Mouse (Mus musculus) heart, embryonic 12.5 days (tissue): ENCODE data around the gene Naa25. TPM values are rescaled to one million over a fixed set of nuclear protein-coding genes. Genes with fewer than 3 reads are reported as not detected.

ENCODE experiments used
- ATAC-seq: fragments of 200-750 bp; cut with Nextera tagmentation; 2 replicates; pipeline ENCODE4 v1.8.0; 2017; ENCODE audit warnings: moderate TSS enrichment, moderate library complexity; ENCODE audit not compliant: insufficient number of reproducible peaks, low FRiP score
- H3K27ac ChIP-seq: fragments of 300-500 bp; sonication (generic); 2 replicates; pipeline ENCODE4 v1.5.1; 2016; ENCODE audit warnings: mild to moderate bottlenecking, moderate library complexity; ENCODE audit not compliant: poor library complexity, severe bottlenecking
- H3K27me3 ChIP-seq: fragments of 300-500 bp; sonication (generic); replicated peaks from 2 replicates; pipeline ENCODE4 v1.6.1; 2016; ENCODE audit warnings: mild to moderate bottlenecking, moderate library complexity
- H3K36me3 ChIP-seq: fragments of 300-500 bp; sonication (generic); 2 replicates; pipeline ENCODE4 v1.6.1; 2016; ENCODE audit warnings: mild to moderate bottlenecking, moderate library complexity
- H3K4me1 ChIP-seq: fragments of 300-500 bp; sonication (generic); replicated peaks from 2 replicates; pipeline ENCODE4 v1.6.1; 2016; ENCODE audit warnings: mild to moderate bottlenecking
- H3K4me2 ChIP-seq: fragments of 300-500 bp; sonication (generic); 2 replicates; pipeline ENCODE4 v1.6.1; 2016; ENCODE audit warnings: mild to moderate bottlenecking, moderate library complexity
- H3K4me3 ChIP-seq: fragments of 300-500 bp; sonication (generic); 2 replicates; pipeline ENCODE4 v1.5.1; 2016; ENCODE audit warnings: mild to moderate bottlenecking
- H3K9ac ChIP-seq: fragments of 300-500 bp; sonication (generic); 2 replicates; pipeline ENCODE4 v1.6.1; 2016; ENCODE audit warnings: mild to moderate bottlenecking, moderate library complexity
- H3K9me3 ChIP-seq: fragments of 300-500 bp; sonication (generic); replicated peaks from 2 replicates; pipeline ENCODE4 v1.6.1; 2016; ENCODE audit warnings: mild to moderate bottlenecking, moderate library complexity
- WGBS: fragments of 180-500 bp; shearing (Covaris S2); methylation state at CpG from one replicate; pipeline ENCODE4 v1.1.7; 2016; 5-methylcytosine and 5-hydroxymethylcytosine counted together
- polyA plus RNA-seq: library from polyadenylated mRNA; unstranded; fragments of >200 nt; fragmentation: Nextera tagmentation; extraction: Ambion mirVana; gene quantifications from 2 replicates; pipeline ENCODE4 v1.2.1, GENCODE M21; 2016

The Naa25 gene
- polyA plus RNA-seq, 1 experiment from 2014 or later: 37.5 TPM

- Histone ChIP-seq H3K9me3 (no peaks in the 10 kb centered on the region; the same call in 1 of the 2 replicates), H3K4me2 (peak overlapping the region; percentile 73), H3K36me3 (peaks cover 12% of the 10 kb centered on the region; the same call in 1 of the 2 replicates), H3K4me1 (peaks cover 33% of the 10 kb centered on the region), H3K27ac (peak overlapping the region; percentile 97), H3K9ac (peak overlapping the region; percentile 29), H3K27me3 (no peaks in the 10 kb centered on the region), H3K4me3 (no peak overlapping the region)
- WGBS: 78% methylated on average over 13 of the region's 13 CpGs
- ATAC-seq: no peak
Measured at GRCm38 (mm10) chr5:121453743-121454502, 56.2 kb downstream of the Naa25 start.

- WGBS: 79% methylated on average over 3 of the region's 3 CpGs
- Histone ChIP-seq H3K4me2 (peak overlapping the region; percentile 73), H3K27ac (peak overlapping the region; percentile 97), H3K27me3 (no peaks in the 10 kb centered on the region), H3K36me3 (peaks cover 7% of the 10 kb centered on the region; the same call in 1 of the 2 replicates), H3K4me1 (peaks cover 33% of the 10 kb centered on the region), H3K9ac (peak overlapping the region; percentile 29; the same call in 1 of the 2 replicates), H3K9me3 (no peaks in the 10 kb centered on the region; the same call in 1 of the 2 replicates), H3K4me3 (no peak overlapping the region)
- ATAC-seq: no peak
Measured at GRCm38 (mm10) chr5:121454503-121454782, 56.7 kb downstream of the Naa25 start.

- H3K27me3 ChIP-seq: no peaks in the 10 kb centered on the region
Measured at GRCm38 (mm10) chr5:121455510-121456265, 58.0 kb downstream of the Naa25 start.

GRCm38 (mm10) chr5:121461339-121462170 is 63.8 kb downstream of the Naa25 start:
- H3K4me1 ChIP-seq: peaks cover 24% of the 10 kb centered on the region
- H3K27me3 ChIP-seq: no peaks in the 10 kb centered on the region
- no peak for ATAC-seq
- no peaks in the 10 kb centered on the region; the same call in 1 of the 2 replicates for H3K9me3 ChIP-seq
- H3K36me3 ChIP-seq: no peaks in the 10 kb centered on the region
- H3K27ac ChIP-seq: no peak overlapping the region; the same call in 1 of the 2 replicates
- WGBS: 32% methylated on average over 4 of the region's 4 CpGs
- no peak overlapping the region for H3K4me2 ChIP-seq
- H3K4me3 ChIP-seq: no peak overlapping the region
- H3K9ac ChIP-seq: no peak overlapping the region

More at GRCm38 (mm10) chr5:121455510-121456265, 58.0 kb downstream of the Naa25 start:
- no peak for ATAC-seq
- no peaks in the 10 kb centered on the region for H3K36me3 ChIP-seq
- no peaks in the 10 kb centered on the region; the same call in 1 of the 2 replicates for H3K9me3 ChIP-seq
- no peak overlapping the region for H3K27ac ChIP-seq
- H3K4me2 ChIP-seq: no peak overlapping the region
- WGBS: 65% methylated on average over 9 of the region's 9 CpGs
- no peak overlapping the region for H3K9ac ChIP-seq
- H3K4me1 ChIP-seq: peaks cover 30% of the 10 kb centered on the region
- H3K4me3 ChIP-seq: no peak overlapping the region

- no peak overlapping the region; the same call in 1 of the 2 replicates for H3K27ac ChIP-seq
- no peak overlapping the region for H3K9ac ChIP-seq
- 16% methylated on average over 1 of the region's 1 CpGs for WGBS
Measured at GRCm38 (mm10) chr5:121462171-121462502, 64.4 kb downstream of the Naa25 start.

GRCm38 (mm10) chr5:121462967-121463366 is 65.2 kb downstream of the Naa25 start:
- H3K4me2 ChIP-seq: no peak overlapping the region
- H3K4me1 ChIP-seq: peaks cover 24% of the 10 kb centered on the region
- no peak overlapping the region for H3K4me3 ChIP-seq
- H3K27me3 ChIP-seq: no peaks in the 10 kb centered on the region
- H3K27ac ChIP-seq: no peak overlapping the region
- no peaks in the 10 kb centered on the region for H3K36me3 ChIP-seq
- no peak overlapping the region for H3K9ac ChIP-seq
- WGBS: 66% methylated on average over 5 of the region's 5 CpGs
- no peak for ATAC-seq
- no peaks in the 10 kb centered on the region; the same call in 1 of the 2 replicates for H3K9me3 ChIP-seq

More at GRCm38 (mm10) chr5:121462171-121462502, 64.4 kb downstream of the Naa25 start:
- Histone ChIP-seq H3K4me3 (no peak overlapping the region), H3K4me2 (no peak overlapping the region), H3K9me3 (no peaks in the 10 kb centered on the region; the same call in 1 of the 2 replicates), H3K4me1 (peaks cover 24% of the 10 kb centered on the region), H3K27me3 (no peaks in the 10 kb centered on the region), H3K36me3 (no peaks in the 10 kb centered on the region)
- ATAC-seq: no peak

- no peak for ATAC-seq
- Histone ChIP-seq H3K9ac (no peak overlapping the region), H3K4me1 (peaks cover 24% of the 10 kb centered on the region), H3K27ac (no peak overlapping the region; the same call in 1 of the 2 replicates), H3K27me3 (no peaks in the 10 kb centered on the region), H3K36me3 (no peaks in the 10 kb centered on the region), H3K4me3 (no peak overlapping the region), H3K9me3 (no peaks in the 10 kb centered on the region), H3K4me2 (no peak overlapping the region)
- WGBS: 66% methylated on average over 5 of the region's 5 CpGs
Measured at GRCm38 (mm10) chr5:121463601-121464250, 66.0 kb downstream of the Naa25 start.

GRCm38 (mm10) chr5:121469566-121469965 is 71.8 kb downstream of the Naa25 start:
- ATAC-seq: no peak
- Histone ChIP-seq H3K4me3 (no peak overlapping the region), H3K27me3 (no peaks in the 10 kb centered on the region), H3K4me1 (no peaks in the 10 kb centered on the region), H3K9me3 (no peaks in the 10 kb centered on the region), H3K27ac (no peak overlapping the region), H3K36me3 (no peaks in the 10 kb centered on the region), H3K9ac (no peak overlapping the region), H3K4me2 (no peak overlapping the region)
- WGBS: 18% methylated on average over 3 of the region's 3 CpGs

- WGBS: 77% methylated on average over 2 of the region's 2 CpGs
- no peaks in the 10 kb centered on the region for H3K4me1 ChIP-seq
Measured at GRCm38 (mm10) chr5:121472411-121472810, 74.7 kb downstream of the Naa25 start.

GRCm38 (mm10) chr5:121474610-121475009 is 76.9 kb downstream of the Naa25 start:
- no peak overlapping the region for H3K4me2 ChIP-seq
- no peaks in the 10 kb centered on the region for H3K4me1 ChIP-seq
- no peaks in the 10 kb centered on the region for H3K9me3 ChIP-seq
- ATAC-seq: no peak
- H3K27ac ChIP-seq: no peak overlapping the region
- no peak overlapping the region for H3K9ac ChIP-seq
- no peak overlapping the region for H3K4me3 ChIP-seq
- no peaks in the 10 kb centered on the region for H3K27me3 ChIP-seq
- 69% methylated on average over 7 of the region's 7 CpGs for WGBS
- no peaks in the 10 kb centered on the region for H3K36me3 ChIP-seq

More at GRCm38 (mm10) chr5:121472411-121472810, 74.7 kb downstream of the Naa25 start:
- no peaks in the 10 kb centered on the region for H3K27me3 ChIP-seq
- H3K27ac ChIP-seq: no peak overlapping the region
- H3K4me3 ChIP-seq: no peak overlapping the region
- ATAC-seq: no peak
- no peak overlapping the region for H3K9ac ChIP-seq
- no peaks in the 10 kb centered on the region for H3K9me3 ChIP-seq
- no peak overlapping the region for H3K4me2 ChIP-seq
- no peaks in the 10 kb centered on the region for H3K36me3 ChIP-seq
